Mouse (Mus musculus) cortical plate, adult 2 months (tissue): ENCODE results near the gene Satb1. TPM values are rescaled to one million over a fixed set of nuclear protein-coding genes. Genes with fewer than 3 reads are reported as not detected.

Experiments
- H3K27ac ChIP-seq: fragments of 200-500 bp; 2 replicates; pipeline ENCODE4 v1.5.1; 2012; ENCODE audit warnings: low read length, control low read depth, inconsistent platforms; ENCODE audit not compliant: insufficient read depth
- H3K4me1 ChIP-seq: fragments of 200-500 bp; 2 replicates; pipeline ENCODE4 v1.6.1; 2011; ENCODE audit warnings: low read length; ENCODE audit not compliant: control insufficient read depth, insufficient read depth
- H3K4me3 ChIP-seq: fragments of 200-500 bp; 2 replicates; pipeline ENCODE4 v1.5.1; 2011; ENCODE audit warnings: mild to moderate bottlenecking, low read length, control low read depth; ENCODE audit not compliant: insufficient read depth
- CTCF ChIP-seq: fragments of 200-500 bp; IDR thresholded peaks from 2 replicates; pipeline ENCODE4 v1.5.1; 2011; ENCODE audit warnings: mild to moderate bottlenecking, control low read depth, low read length; ENCODE audit not compliant: insufficient read depth; ENCODE audit errors: extremely low read depth
- POLR2A ChIP-seq: fragments of 200-500 bp; IDR thresholded peaks from 2 replicates; pipeline ENCODE4 v1.6.1; 2011; ENCODE audit warnings: mild to moderate bottlenecking, low read length, control low read depth; ENCODE audit not compliant: insufficient read depth; ENCODE audit errors: extremely low read depth
- polyA plus RNA-seq: library from polyadenylated mRNA; depleted of rRNA; stranded (reverse); fragments of >200 nt; gene quantifications from 2 replicates; pipeline ENCODE4 v1.2.3, GENCODE M21; 2012

The Satb1 gene
- polyA plus RNA-seq, 1 experiment: 86.8 TPM

DNA sequence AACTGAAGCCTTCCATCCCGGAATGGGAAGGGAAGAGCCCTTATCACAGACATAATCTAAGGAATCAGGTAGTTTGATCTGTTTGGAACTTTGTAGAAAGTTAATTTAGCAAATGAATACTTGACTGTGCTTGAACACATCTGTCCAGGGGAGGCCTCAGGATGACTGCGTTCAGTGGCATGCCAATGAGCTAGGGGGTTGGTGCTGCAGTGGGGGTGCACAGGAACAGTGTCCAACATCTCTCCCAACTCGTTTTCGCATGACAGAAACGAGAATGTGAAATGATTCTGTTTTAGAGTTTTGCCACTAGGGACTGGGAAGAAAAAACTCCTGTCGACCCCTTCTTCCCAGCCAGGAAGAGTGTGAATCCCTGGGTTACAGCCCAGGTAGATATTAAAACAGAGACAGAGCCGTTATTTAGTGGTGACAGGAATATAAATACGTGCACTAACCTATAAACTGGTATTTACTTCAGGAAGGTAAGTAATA, 5.1 kb downstream of the Satb1 start:
- Histone ChIP-seq H3K27ac (no peak overlapping the region), H3K4me1 (no peaks in the 10 kb centered on the region), H3K4me3 (0 out of 2 replicates have a peak overlapping the region, but pooled peaks have one; percentile 6)
- TF ChIP-seq CTCF: no peak
- no peak for TF ChIP-seq POLR2A

DNA sequence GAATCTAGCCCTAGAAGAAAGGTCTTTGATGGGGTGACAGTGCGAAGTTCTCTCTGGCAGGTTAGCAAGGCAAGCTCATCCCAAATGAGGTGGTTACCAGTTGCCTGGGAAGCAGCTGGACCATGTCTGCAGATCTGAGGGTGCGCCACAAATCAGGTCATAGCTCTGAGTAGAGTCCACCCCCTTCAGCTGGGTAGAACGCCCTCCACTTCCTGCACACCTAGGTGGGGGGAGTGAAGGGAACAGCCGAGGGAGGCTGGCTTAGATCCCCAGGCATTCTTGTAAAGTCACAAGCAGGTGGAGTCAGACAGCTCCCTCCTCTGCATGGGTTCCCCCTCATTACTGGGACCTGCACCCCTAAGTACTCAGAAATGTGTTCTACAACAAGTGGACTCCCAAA, 6.6 kb downstream of the Satb1 start:
- TF ChIP-seq CTCF: no peak
- no peak for TF ChIP-seq POLR2A

DNA sequence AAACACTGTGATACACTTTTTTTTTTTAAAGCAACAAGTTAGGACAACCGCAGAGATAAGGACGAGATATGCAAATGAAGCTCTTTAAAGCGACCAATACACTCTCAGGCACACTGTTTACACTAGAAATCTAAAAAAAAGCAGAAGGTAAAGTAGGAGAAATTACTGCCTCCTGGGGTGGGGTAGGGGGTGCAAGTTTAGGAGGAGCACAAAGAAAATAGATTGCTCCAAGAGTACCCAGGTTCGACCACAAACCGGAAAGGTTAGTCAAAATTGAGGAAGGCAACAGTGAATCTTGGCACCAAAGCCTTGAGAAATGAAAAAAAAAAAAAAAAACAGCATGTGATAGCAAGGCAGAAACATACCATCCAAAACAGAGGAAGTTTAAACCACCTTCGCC, 18.8 kb downstream of the Satb1 start:
- H3K4me1 ChIP-seq: no peaks in the 10 kb centered on the region
- H3K4me3 ChIP-seq: no peak overlapping the region; the same call in 1 of the 2 replicates
- H3K27ac ChIP-seq: no peak overlapping the region
- TF ChIP-seq POLR2A: no peak
- no peak for TF ChIP-seq CTCF

More for the DNA sequence above, 6.6 kb downstream of the Satb1 start:
- H3K4me1 ChIP-seq: no peaks in the 10 kb centered on the region
- H3K4me3 ChIP-seq: peak overlapping the region; percentile 31
- no peak overlapping the region for H3K27ac ChIP-seq

DNA sequence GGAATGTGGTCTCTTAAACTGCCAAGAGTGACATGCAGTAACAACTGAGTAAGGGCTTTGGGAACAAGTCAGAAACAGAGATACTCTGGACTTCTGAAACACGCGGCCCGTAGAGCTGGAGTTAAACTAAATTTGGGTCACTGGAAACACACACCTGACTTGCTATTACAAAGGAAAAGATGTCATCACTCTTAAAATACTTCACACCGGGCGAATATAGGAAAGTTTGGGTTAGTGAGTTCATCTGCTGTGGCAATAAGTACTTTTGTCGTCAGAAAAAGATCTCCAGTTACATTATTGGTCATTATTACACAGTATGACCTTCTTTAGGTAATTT, 19.3 kb downstream of the Satb1 start:
- H3K4me1 ChIP-seq: no peaks in the 10 kb centered on the region
- peak overlapping the region; percentile 83 for H3K4me3 ChIP-seq
- TF ChIP-seq POLR2A: no peak
- no peak for TF ChIP-seq CTCF
- H3K27ac ChIP-seq: peak overlapping the region; percentile 60

DNA sequence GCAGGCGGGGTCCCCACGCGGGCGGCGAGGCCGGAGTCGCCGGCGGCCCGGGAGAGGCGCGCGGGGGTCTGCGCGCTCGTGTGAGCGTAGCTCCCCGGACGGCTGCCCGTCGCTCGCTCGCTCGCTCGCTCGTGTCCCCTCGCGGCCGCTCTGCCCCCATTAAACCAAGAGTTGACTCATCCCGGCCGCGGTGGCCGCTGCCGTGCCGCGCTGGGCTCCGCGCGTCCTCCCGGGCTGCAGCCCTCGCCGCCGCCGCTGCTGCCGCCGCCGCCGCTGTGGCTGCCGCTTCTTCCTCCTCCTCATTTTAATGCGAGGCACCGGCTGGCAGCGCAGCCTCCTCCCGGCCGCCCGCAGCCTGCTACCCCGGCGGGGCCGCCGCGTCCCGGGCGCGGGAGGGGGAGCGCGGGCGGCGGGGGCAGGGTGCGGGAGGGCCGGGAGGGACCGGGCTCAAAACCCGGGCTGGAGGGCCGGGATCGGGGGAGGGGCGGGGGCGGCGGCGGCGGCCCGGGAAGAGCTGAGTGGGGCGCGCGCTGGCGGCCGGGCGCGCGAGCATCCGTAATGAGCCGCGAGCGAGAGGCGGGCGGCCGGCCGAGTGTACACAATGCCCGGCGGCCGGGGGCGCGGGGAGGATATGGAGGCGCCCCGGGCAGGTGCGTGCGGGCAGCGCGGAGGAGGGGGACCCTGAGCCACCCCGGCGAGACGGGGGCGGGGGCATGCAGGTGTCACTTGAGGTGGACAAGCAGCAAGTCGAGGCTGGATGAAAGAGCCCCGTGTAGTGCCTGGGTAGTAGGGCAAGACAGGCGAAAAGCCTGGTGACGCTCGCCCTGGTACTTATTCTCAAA, 19.9 kb downstream of the Satb1 start:
- TF ChIP-seq CTCF (no peak), POLR2A (no peak)
- peak overlapping the region; percentile 83 for H3K4me3 ChIP-seq

DNA sequence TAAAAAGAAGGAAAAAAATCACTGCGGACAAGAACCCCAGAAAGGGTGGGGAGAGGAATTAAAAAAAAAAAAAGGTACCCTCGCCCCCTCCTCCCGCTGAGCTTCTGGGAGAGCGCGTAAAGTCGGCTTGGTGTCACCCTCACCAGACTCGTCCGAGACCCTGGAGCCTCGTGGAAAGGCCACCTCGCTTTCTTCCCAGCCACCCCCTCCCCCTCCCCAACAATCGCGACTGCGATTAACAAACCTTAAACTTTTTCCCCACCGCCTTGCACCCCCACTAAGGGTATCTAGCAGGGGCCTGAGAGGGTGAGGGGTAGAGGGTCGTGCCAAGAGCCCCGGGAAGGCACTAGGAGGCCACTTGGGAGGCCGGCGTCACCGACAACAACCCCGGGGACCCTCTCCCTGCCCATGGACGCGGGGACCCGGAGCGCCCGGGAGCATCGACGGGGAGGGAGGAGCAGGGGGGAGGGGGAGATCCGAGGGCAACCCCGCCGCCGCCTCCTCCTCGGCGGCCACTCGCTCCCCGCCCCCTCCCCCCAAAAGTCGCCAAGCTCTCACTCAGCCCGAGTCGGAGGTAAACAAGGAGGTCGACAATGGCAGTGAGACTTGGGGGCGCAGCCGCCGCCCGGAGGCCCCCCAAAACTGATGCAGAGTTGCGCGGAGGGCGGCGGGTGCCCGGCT, 20.7 kb downstream of the Satb1 start:
- TF ChIP-seq POLR2A (no peak), CTCF (no peak)
- Histone ChIP-seq H3K4me3 (peak overlapping the region; percentile 83), H3K4me1 (no peaks in the 10 kb centered on the region), H3K27ac (peak overlapping the region; percentile 99)

More for the DNA sequence above, 19.9 kb downstream of the Satb1 start:
- Histone ChIP-seq H3K4me1 (no peaks in the 10 kb centered on the region), H3K27ac (peak overlapping the region; percentile 99)

DNA sequence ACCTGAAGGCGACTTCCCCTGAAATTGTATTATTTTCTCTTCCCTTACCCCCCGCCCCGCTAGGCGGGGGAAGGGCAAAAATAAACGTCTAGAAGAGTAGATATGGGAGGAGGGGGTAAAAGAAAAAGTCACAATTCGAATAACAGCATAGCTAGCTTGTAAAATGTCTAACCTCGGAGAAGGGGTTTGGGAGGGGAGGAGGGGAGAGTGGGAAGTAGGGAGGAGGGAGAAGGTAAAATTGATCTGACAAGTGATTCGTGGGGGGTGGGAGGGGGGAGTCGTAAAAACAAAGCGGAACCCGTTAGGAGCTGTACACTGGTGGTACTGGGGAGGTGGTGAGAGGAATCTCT, 21.2 kb downstream of the Satb1 start:
- no peaks in the 10 kb centered on the region for H3K4me1 ChIP-seq
- peak overlapping the region; percentile 83 for H3K4me3 ChIP-seq
- TF ChIP-seq POLR2A (no peak), CTCF (no peak)
- H3K27ac ChIP-seq: peak overlapping the region; percentile 99

DNA sequence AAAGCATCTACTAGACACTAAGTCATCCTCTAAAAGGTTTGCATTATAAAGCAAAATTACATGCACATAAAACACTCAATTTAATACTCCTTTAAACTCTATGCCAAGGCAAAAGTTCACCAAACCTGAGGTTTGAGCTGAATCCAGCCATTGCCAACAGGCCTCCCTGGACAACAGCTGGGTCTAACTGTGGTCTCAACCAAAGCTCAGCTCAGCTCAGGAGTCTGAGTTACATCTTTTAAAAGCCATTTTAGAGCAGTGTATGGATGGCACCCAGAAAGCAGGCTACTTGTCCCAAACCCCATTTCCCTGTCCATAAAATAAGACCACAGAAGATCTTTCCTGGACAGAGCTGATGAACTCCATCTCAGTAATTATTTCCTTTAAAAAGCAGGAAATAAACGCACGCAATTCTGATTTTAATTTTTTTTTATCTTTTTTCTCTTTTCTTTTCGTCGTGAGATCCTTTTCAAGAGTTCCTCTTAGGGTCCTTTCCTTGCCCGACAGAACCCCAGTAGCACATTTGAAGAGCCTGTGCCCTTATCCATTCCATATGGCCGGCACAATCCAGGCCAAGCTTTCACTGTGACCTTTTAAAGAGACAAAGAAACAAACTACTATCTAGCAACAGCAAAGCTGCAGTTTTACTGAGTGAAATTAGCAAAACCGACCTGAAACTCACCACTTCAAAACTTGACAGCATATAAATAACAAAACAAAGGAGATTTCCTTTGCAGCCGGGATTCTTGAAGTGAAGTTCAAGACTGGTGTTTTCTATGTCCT, 21.8 kb downstream of the Satb1 start:
- no peaks in the 10 kb centered on the region for H3K4me1 ChIP-seq
- 0 out of 2 replicates have a peak overlapping the region, but pooled peaks have one; percentile 45 for H3K27ac ChIP-seq
- TF ChIP-seq POLR2A (no peak), CTCF (no peak)
- H3K4me3 ChIP-seq: peak overlapping the region; percentile 83; the same call in 1 of the 2 replicates

DNA sequence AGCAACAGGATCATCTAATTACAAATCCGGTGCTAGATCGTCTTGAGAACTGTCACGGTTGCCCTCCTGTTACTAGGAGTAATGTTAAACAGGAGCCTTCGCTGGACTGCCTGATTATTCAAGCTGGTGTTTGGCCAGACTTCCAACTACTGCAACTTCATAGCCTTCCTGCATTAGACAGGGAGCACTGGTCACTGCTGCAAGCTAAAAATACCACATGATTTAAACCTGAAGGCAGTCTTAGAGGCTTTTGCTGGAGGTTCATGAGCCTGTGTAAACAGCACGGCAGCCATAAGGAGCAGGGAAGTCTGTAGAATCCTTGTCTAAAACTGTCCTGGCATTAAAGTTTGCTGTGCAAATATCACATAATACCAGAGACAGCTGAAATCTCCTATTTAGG, 25.7 kb downstream of the Satb1 start:
- H3K4me3 ChIP-seq: peak overlapping the region; percentile 35; the same call in 1 of the 2 replicates
- peak overlapping the region; percentile 89 for H3K27ac ChIP-seq
- peaks cover 3% of the 10 kb centered on the region for H3K4me1 ChIP-seq
- TF ChIP-seq POLR2A: no peak
- TF ChIP-seq CTCF: no peak
